Mouse (Mus musculus) small intestine, adult 2 months (tissue): ENCODE measurements around the gene Ube2e1. TPM values are rescaled to one million over a fixed set of nuclear protein-coding genes. Genes with fewer than 3 reads are reported as not detected.

Source experiments
- H3K27ac ChIP-seq: fragments of 200-500 bp; 2 replicates; pipeline ENCODE4 v1.5.1; 2012; ENCODE audit warnings: low read depth, low read length, control low read depth, inconsistent platforms; ENCODE audit not compliant: insufficient read depth
- H3K27me3 ChIP-seq: fragments of 200-500 bp; 2 replicates; pipeline ENCODE4 v1.6.1; 2012; ENCODE audit warnings: mild to moderate bottlenecking, moderate library complexity, low read length, inconsistent platforms; ENCODE audit not compliant: control insufficient read depth, insufficient read depth
- H3K36me3 ChIP-seq: fragments of 200-500 bp; 2 replicates; pipeline ENCODE4 v1.6.1; 2012; ENCODE audit warnings: mild to moderate bottlenecking, low read length, control low read depth, inconsistent platforms; ENCODE audit not compliant: control insufficient read depth, insufficient read depth
- H3K4me1 ChIP-seq: fragments of 200-500 bp; 2 replicates; pipeline ENCODE4 v1.6.1; 2012; ENCODE audit warnings: low read length, inconsistent platforms, mixed read lengths; ENCODE audit not compliant: control insufficient read depth, insufficient read depth, insufficient read length
- H3K4me3 ChIP-seq: fragments of 200-500 bp; 2 replicates; pipeline ENCODE4 v1.5.1; 2012; ENCODE audit warnings: low read depth, mild to moderate bottlenecking, control low read depth, inconsistent platforms, low read length, moderate library complexity
- CTCF ChIP-seq: fragments of 200-500 bp; IDR thresholded peaks from 2 replicates; pipeline ENCODE4 v1.5.1; 2012; ENCODE audit warnings: low read depth, mild to moderate bottlenecking, control low read depth, inconsistent platforms, low read length, moderate library complexity, mixed read lengths; ENCODE audit not compliant: insufficient replicate concordance, insufficient read length; ENCODE audit errors: extremely low read depth
- POLR2A ChIP-seq: fragments of 200-500 bp; IDR thresholded peaks from 2 replicates; pipeline ENCODE4 v1.6.1; 2012; ENCODE audit warnings: low read depth, mild to moderate bottlenecking, control low read depth, inconsistent platforms, low read length, moderate library complexity
- WGBS: fragments of 180-500 bp; shearing (Covaris S2); methylation state at CpG from one replicate; pipeline ENCODE4 v1.1.7; 2018; 5-methylcytosine and 5-hydroxymethylcytosine counted together
- polyA plus RNA-seq: library from polyadenylated mRNA; depleted of rRNA; stranded (reverse); fragments of >200 nt; gene quantifications from 2 replicates; pipeline ENCODE4 v1.2.3, GENCODE M21; 2012

Gene Ube2e1
- polyA plus RNA-seq, 1 experiment: 6.8 TPM

DNA sequence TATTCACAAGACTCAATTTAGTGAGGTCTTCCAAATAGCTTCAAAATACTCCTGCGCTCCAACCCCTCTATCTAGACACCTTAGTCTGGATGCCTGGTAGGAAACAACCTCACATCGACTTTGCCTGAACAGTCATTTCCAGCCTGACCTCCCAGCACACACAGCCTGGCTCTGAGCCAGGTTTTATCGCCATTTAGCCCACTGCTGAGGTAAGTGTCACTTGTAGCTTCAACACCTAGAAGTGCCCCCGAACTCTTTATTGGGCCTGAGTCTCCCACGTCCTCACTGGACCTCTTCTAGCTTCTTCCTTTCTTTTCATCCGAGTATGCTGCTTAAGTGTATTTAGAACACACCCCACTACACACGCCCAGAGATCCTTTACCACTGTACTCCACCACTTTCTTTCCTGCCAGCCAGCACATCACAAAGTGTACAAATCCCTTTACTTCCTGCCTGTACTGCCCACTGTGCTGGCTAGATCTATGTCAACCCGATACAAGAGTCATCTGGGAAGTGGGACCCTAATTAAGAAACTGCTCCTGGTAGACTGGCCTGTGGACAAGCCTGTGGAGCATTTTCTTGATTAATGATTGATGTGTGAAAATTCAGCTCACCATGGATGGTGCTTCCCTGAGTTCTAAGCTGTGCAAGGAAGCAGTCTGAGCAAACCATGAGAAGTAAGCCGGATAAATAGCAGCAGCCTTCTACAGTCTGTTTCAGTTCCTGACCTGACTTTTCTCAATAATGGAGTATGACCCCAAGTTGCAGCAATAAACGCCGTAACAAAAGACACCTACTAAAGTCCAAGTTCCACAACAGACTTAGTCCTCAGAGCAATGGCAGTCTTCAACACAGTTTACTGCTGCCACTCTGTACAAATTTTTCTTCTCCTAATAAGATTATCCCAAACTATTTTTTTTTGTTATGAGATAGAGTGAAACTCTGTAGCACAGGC is 13.9 kb downstream of the Ube2e1 start:
- 28% methylated on average over 11 of the region's 11 CpGs for WGBS
- H3K27ac ChIP-seq: peak overlapping the region; percentile 81

DNA sequence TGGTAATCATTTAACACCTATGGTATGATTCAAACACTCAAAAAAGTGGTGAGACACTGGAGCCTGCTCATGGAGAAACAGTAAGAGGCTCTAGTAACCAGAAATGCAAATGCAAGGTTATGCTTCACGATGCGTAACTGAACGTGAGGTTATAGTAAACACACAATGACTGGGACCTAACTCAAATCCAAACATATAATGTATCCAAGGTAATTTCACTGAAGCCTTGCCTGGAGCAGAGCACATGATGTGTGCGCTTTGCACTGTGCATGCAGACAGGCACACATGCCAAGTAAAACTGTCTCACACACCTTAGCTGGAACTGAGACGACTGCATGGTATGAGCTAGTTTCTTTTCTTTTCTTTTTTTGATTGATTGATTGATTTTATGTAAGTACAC is 27.5 kb downstream of the Ube2e1 start:
- WGBS: 90% methylated on average over 5 of the region's 5 CpGs
- no peaks in the 10 kb centered on the region for H3K27me3 ChIP-seq
- H3K27ac ChIP-seq: no peak overlapping the region
- H3K36me3 ChIP-seq: 0 out of 2 replicates have a peak, but pooled peaks cover 2% of the 10 kb centered on the region
- H3K4me1 ChIP-seq: peaks cover 2% of the 10 kb centered on the region; the same call in 1 of the 2 replicates
- no peak overlapping the region for H3K4me3 ChIP-seq
- TF ChIP-seq POLR2A (no peak), CTCF (no peak)

More for the DNA sequence above, 13.9 kb downstream of the Ube2e1 start:
- Histone ChIP-seq H3K4me3 (peak overlapping the region; percentile 3; the same call in 1 of the 2 replicates), H3K4me1 (peaks cover 8% of the 10 kb centered on the region; the same call in 1 of the 2 replicates), H3K36me3 (0 out of 2 replicates have a peak, but pooled peaks cover 3% of the 10 kb centered on the region), H3K27me3 (no peaks in the 10 kb centered on the region)
- no peak for TF ChIP-seq POLR2A
- no peak for TF ChIP-seq CTCF

DNA sequence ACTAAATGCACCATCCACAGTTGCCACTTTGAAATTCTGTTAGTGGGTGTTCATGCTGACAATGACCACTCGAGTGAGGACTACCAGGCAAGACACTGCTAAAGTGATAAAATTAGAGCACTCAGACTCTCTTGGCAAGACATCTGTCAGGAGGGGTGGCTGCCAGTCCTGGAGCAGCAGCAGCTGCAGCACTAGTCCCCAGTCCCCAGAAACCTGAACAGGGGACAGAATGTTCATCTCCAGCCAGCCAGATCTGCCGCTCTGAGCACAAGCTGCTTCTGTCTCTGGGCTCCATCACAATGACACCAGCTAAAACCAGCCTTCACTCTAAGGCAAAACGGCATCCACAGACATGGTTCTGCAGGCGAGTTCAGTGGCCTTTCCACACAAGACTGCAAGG is 28.4 kb downstream of the Ube2e1 start:
- 66% methylated on average over 4 of the region's 4 CpGs for WGBS
- Histone ChIP-seq H3K27me3 (no peaks in the 10 kb centered on the region), H3K27ac (no peak overlapping the region)

DNA sequence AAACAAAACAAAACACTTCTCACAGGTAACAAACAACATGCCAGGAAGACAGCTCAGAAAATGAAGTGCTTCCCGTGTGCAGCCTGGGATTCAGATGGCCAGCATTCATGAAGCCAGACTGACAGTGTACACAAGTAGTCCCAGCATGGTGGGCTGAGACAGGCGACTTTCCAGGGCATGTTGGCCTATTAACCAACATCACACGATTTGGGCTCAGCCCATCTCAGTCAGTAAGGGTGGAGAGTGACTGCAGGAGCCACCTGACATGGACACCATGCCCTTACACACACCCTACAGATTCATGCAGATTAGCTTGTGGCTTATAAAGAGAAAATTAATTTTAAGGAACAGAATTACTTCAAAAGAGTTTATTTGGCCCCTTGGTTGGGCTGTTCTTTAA is 28.9 kb downstream of the Ube2e1 start:
- H3K27me3 ChIP-seq: no peaks in the 10 kb centered on the region
- TF ChIP-seq CTCF (no peak), POLR2A (no peak)
- H3K36me3 ChIP-seq: 0 out of 2 replicates have a peak, but pooled peaks cover 2% of the 10 kb centered on the region
- H3K4me3 ChIP-seq: no peak overlapping the region
- H3K4me1 ChIP-seq: peaks cover 2% of the 10 kb centered on the region; the same call in 1 of the 2 replicates
- no peak overlapping the region for H3K27ac ChIP-seq
- 59% methylated on average over 3 of the region's 3 CpGs for WGBS

More for the DNA sequence above, 28.4 kb downstream of the Ube2e1 start:
- Histone ChIP-seq H3K4me3 (no peak overlapping the region), H3K36me3 (0 out of 2 replicates have a peak, but pooled peaks cover 2% of the 10 kb centered on the region), H3K4me1 (peaks cover 2% of the 10 kb centered on the region; the same call in 1 of the 2 replicates)
- TF ChIP-seq CTCF (no peak), POLR2A (no peak)

DNA sequence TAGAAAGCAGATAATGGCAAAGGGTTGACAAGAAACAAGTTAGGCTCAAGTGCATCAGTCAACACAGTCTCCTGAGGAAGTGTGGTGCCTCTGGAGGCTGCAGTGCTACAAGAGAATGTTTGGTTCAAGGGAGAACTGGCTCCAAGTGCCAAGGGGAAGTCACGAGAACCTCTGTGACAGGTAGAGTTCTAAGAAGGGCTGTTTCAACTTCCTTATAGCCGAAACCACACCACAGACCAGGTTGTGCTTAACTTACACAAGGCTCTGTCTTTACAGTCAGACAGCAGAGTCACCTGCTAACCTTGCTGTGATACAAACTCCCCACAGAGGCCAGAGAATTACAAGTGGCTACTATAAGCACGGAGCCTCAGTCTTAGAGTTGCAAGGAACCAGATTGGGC is 30.1 kb downstream of the Ube2e1 start:
- WGBS: 33% methylated on average over 3 of the region's 3 CpGs
- no peak for TF ChIP-seq POLR2A
- TF ChIP-seq CTCF: no peak
- H3K27me3 ChIP-seq: no peaks in the 10 kb centered on the region

DNA sequence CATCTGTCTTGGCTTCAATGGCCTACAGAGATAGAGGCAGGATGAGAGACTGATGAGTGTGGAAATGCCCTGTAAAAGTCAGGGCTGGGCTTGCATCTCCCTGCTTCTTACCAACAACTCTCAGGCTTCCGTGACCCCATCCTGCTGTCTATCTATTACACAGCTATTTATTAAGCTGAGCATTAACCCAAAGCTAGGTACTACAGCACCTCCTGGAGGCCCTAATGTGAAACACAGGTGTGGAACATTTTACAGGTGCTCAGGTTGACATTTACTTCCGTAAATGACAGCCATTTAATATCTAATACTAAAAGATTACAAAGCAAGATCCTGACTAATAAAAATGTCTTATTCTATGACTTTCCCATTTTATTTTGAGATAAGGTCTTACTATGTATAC is 31.0 kb downstream of the Ube2e1 start:
- Histone ChIP-seq H3K27me3 (no peaks in the 10 kb centered on the region), H3K4me3 (no peak overlapping the region), H3K36me3 (no peaks in the 10 kb centered on the region), H3K4me1 (peaks cover 2% of the 10 kb centered on the region; the same call in 1 of the 2 replicates), H3K27ac (no peak overlapping the region)
- TF ChIP-seq CTCF: no peak
- no peak for TF ChIP-seq POLR2A
- 90% methylated on average over 2 of the region's 2 CpGs for WGBS

More for the DNA sequence above, 30.1 kb downstream of the Ube2e1 start:
- Histone ChIP-seq H3K4me1 (peaks cover 2% of the 10 kb centered on the region; the same call in 1 of the 2 replicates), H3K4me3 (no peak overlapping the region), H3K27ac (no peak overlapping the region), H3K36me3 (0 out of 2 replicates have a peak, but pooled peaks cover 2% of the 10 kb centered on the region)

DNA sequence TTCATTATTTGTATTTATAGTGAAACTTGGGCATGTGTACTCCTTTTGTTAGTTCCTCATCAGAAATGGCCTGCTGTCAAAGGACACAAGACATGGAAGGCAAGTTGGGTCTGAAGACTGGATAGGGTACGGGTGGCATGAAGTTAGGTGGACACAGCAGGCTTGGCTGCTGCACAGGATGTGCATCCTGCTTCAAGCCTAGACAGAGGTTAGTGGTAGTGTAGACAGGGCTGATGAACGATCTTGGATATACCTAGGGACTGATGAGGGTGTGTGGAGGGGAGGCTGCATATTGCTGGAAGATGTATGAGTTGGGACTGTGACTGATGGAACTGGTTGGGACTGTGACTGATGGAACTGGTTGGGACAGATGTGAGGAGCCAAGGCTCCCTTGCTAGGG is 32.8 kb downstream of the Ube2e1 start:
- TF ChIP-seq POLR2A (no peak), CTCF (no peak)
- WGBS: 87% methylated on average over 2 of the region's 2 CpGs
- Histone ChIP-seq H3K27me3 (no peaks in the 10 kb centered on the region), H3K4me3 (no peak overlapping the region), H3K36me3 (no peaks in the 10 kb centered on the region), H3K27ac (no peak overlapping the region), H3K4me1 (peaks cover 2% of the 10 kb centered on the region; the same call in 1 of the 2 replicates)
